18 mouse cellular contexts compared by ENCODE assay signal in the genomic region with DNA sequence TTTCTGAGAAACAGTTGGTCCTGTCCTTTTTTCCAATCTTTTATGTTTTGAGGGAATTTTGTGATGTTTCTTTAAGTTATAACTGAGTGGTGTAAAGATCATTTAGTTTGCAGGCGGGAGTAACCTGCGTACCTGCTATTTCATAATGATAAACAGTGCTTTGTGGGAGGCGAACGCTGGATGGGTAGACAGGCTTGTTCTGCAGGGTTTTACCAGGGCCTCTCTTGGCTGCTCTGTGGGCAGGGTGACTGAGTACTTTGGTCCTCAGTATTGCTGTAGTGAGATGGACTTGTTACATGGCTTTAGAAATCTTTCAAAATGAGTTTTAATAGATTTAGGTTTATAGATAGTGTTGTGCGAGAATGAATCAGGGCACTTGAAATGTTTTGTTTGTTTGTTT.
DNase-seq lines count a peak whose midpoint lies in the region; ATAC-seq and TF ChIP-seq lines count a peak whose summit lies in the region.
"Had no signal": no experiment of that assay in that cellular context is flagged by ENCODE, and none has a peak within 500 bp of the region (broad histone marks: within the 10 kb centered on the region; RNA-seq: fewer than 3 reads in every experiment).

No protein-coding gene starts in this region.

- no peaks in the 10 kb centered on the region for H3K27me3 ChIP-seq in heart, postnatal 0 days (ENCODE audit: control insufficient read depth, insufficient read depth, low read length)
- H3K27me3 ChIP-seq in intestine, embryonic 16.5 days (replicated peaks; ENCODE audit: control insufficient read depth, insufficient read depth, low read length): no peaks in the 10 kb centered on the region
- no peaks in the 10 kb centered on the region for H3K27me3 ChIP-seq in stomach, embryonic 14.5 days (ENCODE audit: control insufficient read depth, insufficient read depth, low read length)
- no peaks in the 10 kb centered on the region for H3K27me3 ChIP-seq in midbrain, embryonic 14.5 days (ENCODE audit: control insufficient read depth, insufficient read depth, low read length)

- H3K9ac ChIP-seq in heart, postnatal 0 days (replicated peaks; ENCODE audit: low read depth, low read length): no peak overlapping the region
- no peak overlapping the region for H3K9ac ChIP-seq in intestine, embryonic 16.5 days (ENCODE audit: low read depth, low read length)
- no peak overlapping the region for H3K9ac ChIP-seq in stomach, embryonic 14.5 days (replicated peaks; ENCODE audit: low read depth, low read length)
- H3K9ac ChIP-seq in midbrain, embryonic 14.5 days (replicated peaks; ENCODE audit: low read length): no peak overlapping the region
- H3K9ac ChIP-seq: lung, embryonic 14.5 days had no signal

- no peaks in the 10 kb centered on the region; the same call in 1 of the 2 replicates for H3K36me3 ChIP-seq in heart, postnatal 0 days (replicated peaks; ENCODE audit: control insufficient read depth, insufficient read depth, low read length)
- no peaks in the 10 kb centered on the region for H3K36me3 ChIP-seq in intestine, embryonic 16.5 days (ENCODE audit: control insufficient read depth, insufficient read depth, low read length)
- H3K36me3 ChIP-seq in stomach, embryonic 14.5 days (ENCODE audit: control insufficient read depth, insufficient read depth, low read length): peaks cover 5% of the 10 kb centered on the region; the same call in 1 of the 2 replicates
- H3K36me3 ChIP-seq in midbrain, embryonic 14.5 days (ENCODE audit: control insufficient read depth, insufficient read depth, low read length): peaks cover 2% of the 10 kb centered on the region

- H3K4me3 ChIP-seq in heart, postnatal 0 days (ENCODE audit: low read depth, low read length): no peak overlapping the region
- H3K4me3 ChIP-seq in intestine, embryonic 16.5 days (ENCODE audit: low read length): no peak overlapping the region
- H3K4me3 ChIP-seq in stomach, embryonic 14.5 days (ENCODE audit: low read depth, low read length): no peak overlapping the region
- H3K4me3 ChIP-seq in midbrain, embryonic 14.5 days (replicated peaks; ENCODE audit: low read depth, low read length): no peak overlapping the region
- H3K4me3 ChIP-seq: erythroblast, embryonic 14.5 days; myocyte had no signal

- no peak for ATAC-seq in heart, postnatal 0 days (ENCODE audit: insufficient read depth, low read depth)
- ATAC-seq in intestine, embryonic 16.5 days: peak; percentile 65
- no peak for ATAC-seq in stomach, embryonic 14.5 days (ENCODE audit: insufficient number of reproducible peaks, insufficient read depth, low FRiP score, low read depth)
- no peak for ATAC-seq in midbrain, embryonic 14.5 days (ENCODE audit: low FRiP score, low TSS enrichment)
- ATAC-seq: activated CD4-positive, CD25-positive, alpha-beta regulatory T cell, adult 4 months had no signal

- WGBS in heart, postnatal 0 days: 63% methylated on average over 5 of the region's 5 CpGs
- WGBS in intestine, embryonic 16.5 days: 29% methylated on average over 5 of the region's 5 CpGs
- WGBS in stomach, embryonic 14.5 days: 23% methylated on average over 5 of the region's 5 CpGs
- 80% methylated on average over 5 of the region's 5 CpGs for WGBS in midbrain, embryonic 14.5 days

- H3K9me3 ChIP-seq in heart, postnatal 0 days (replicated peaks; ENCODE audit: control insufficient read depth, low read length): no peaks in the 10 kb centered on the region
- no peaks in the 10 kb centered on the region for H3K9me3 ChIP-seq in intestine, embryonic 16.5 days (ENCODE audit: control insufficient read depth, low read length)
- H3K9me3 ChIP-seq in stomach, embryonic 14.5 days (ENCODE audit: control insufficient read depth, low read depth, low read length): no peaks in the 10 kb centered on the region
- no peaks in the 10 kb centered on the region for H3K9me3 ChIP-seq in midbrain, embryonic 14.5 days (ENCODE audit: control insufficient read depth, low read length)

- H3K4me1 ChIP-seq in heart, postnatal 0 days (ENCODE audit: control insufficient read depth, insufficient read depth): peaks cover 22% of the 10 kb centered on the region
- H3K4me1 ChIP-seq in intestine, embryonic 16.5 days (ENCODE audit: control insufficient read depth, insufficient read depth, low read length): peaks cover 32% of the 10 kb centered on the region
- peaks cover 30% of the 10 kb centered on the region for H3K4me1 ChIP-seq in stomach, embryonic 14.5 days (ENCODE audit: control insufficient read depth, insufficient read depth, low read length)
- peaks cover 18% of the 10 kb centered on the region for H3K4me1 ChIP-seq in midbrain, embryonic 14.5 days (ENCODE audit: control insufficient read depth, insufficient read depth, low read length)

- TF ChIP-seq CTCF in heart, postnatal 0 days (IDR thresholded peaks at IDR 0.05; ENCODE audit: low read depth): no peak

- DNase-seq in heart, postnatal 0 days (ENCODE audit: low spot score): no peak
- no peak for DNase-seq in heart, adult 8-10 months (ENCODE audit: low spot score)
- DNase-seq in lung, postnatal 36 days: peak; percentile 32
- DNase-seq in lung, postnatal 25 days (ENCODE audit: low spot score): no peak
- DNase-seq in adrenal gland, postnatal 4 days (ENCODE audit: low spot score in 2 of 2): no peak
- no peak for DNase-seq in midbrain, embryonic 14.5 days
- DNase-seq: adrenal gland, postnatal 36 days; gastrocnemius, postnatal 14 days; kidney, adult 18-20 months; liver; lung, embryonic 14.5 days; right cerebral cortex, postnatal 25 days; thymus, postnatal 25 days had no signal

- 0 out of 2 replicates have a peak overlapping the region, but pooled peaks have one; percentile 22 for H3K27ac ChIP-seq in heart, postnatal 0 days (ENCODE audit: low read depth)
- peak overlapping the region; percentile 59; the same call in 1 of the 2 replicates for H3K27ac ChIP-seq in intestine, embryonic 16.5 days (ENCODE audit: low read length)
- peak overlapping the region; percentile 89; the same call in 1 of the 2 replicates for H3K27ac ChIP-seq in stomach, embryonic 14.5 days (ENCODE audit: low read length)
- no peak overlapping the region for H3K27ac ChIP-seq in midbrain, embryonic 14.5 days (replicated peaks; ENCODE audit: low read depth, low read length)

- H3K4me2 ChIP-seq in heart, postnatal 0 days (ENCODE audit: low read depth, low read length): no peak overlapping the region
- H3K4me2 ChIP-seq in intestine, embryonic 16.5 days (ENCODE audit: low read depth, low read length): no peak overlapping the region
- H3K4me2 ChIP-seq in stomach, embryonic 14.5 days (replicated peaks; ENCODE audit: low read depth, low read length): no peak overlapping the region
- H3K4me2 ChIP-seq in midbrain, embryonic 14.5 days (ENCODE audit: low read length): no peak overlapping the region

- no peak for TF ChIP-seq EP300 in heart, postnatal 0 days (IDR thresholded peaks at IDR 0.05; ENCODE audit: low read depth)
